Mouse (Mus musculus) monocyte, adult 5-6 weeks (primary cell): ENCODE measurements around the gene Nxnl1. TPM values are rescaled to one million over a fixed set of nuclear protein-coding genes. Genes with fewer than 3 reads are reported as not detected.

Experiments
- ATAC-seq: fragments of 153-309, 156-312 bp; replicated peaks from 2 replicates; pipeline ENCODE4 v1.8.0; 2017; ENCODE audit warnings: mild to moderate bottlenecking; ENCODE audit not compliant: low TSS enrichment, insufficient number of reproducible peaks, severe bottlenecking, poor library complexity, low FRiP score
- total RNA-seq: library from RNA; stranded (forward); fragments of 200-1000, 200-491, 200-594 nt; gene quantifications from 3 replicates; pipeline ENCODE4 v1.2.3, GENCODE M21; 2017

The Nxnl1 gene
- total RNA-seq, 1 experiment from 2014 or later, result not detected

- no peak for ATAC-seq
Observed at GRCm38 (mm10) chr8:71591017-71591416, 24.6 kb upstream of the Nxnl1 start.

- ATAC-seq, result no peak
Observed at GRCm38 (mm10) chr8:71588762-71589161, 22.4 kb upstream of the Nxnl1 start.

- peak; percentile 35 for ATAC-seq
Observed at GRCm38 (mm10) chr8:71586891-71587290, 20.5 kb upstream of the Nxnl1 start.

- ATAC-seq, result no peak
Observed at GRCm38 (mm10) chr8:71580201-71580600, 13.8 kb upstream of the Nxnl1 start.

- ATAC-seq, result no peak
Observed at GRCm38 (mm10) chr8:71579476-71579875, 13.1 kb upstream of the Nxnl1 start.

- no peak for ATAC-seq
Observed at GRCm38 (mm10) chr8:71579009-71579408, 12.6 kb upstream of the Nxnl1 start.

GRCm38 (mm10) chr8:71577856-71578387, 11.5 kb upstream of the Nxnl1 start:
- no peak for ATAC-seq

- no peak for ATAC-seq
Observed at GRCm38 (mm10) chr8:71575020-71575419, 8.6 kb upstream of the Nxnl1 start.

- ATAC-seq, result no peak
Observed at GRCm38 (mm10) chr8:71574426-71574825, 8.0 kb upstream of the Nxnl1 start.

- no peak for ATAC-seq
Observed at GRCm38 (mm10) chr8:71572847-71573633, 6.6 kb upstream of the Nxnl1 start.

- ATAC-seq, result no peak
Observed at GRCm38 (mm10) chr8:71572077-71572476, 5.7 kb upstream of the Nxnl1 start.

GRCm38 (mm10) chr8:71570291-71570954, 4.0 kb upstream of the Nxnl1 start:
- peak; percentile 74 for ATAC-seq

- ATAC-seq, result peak; percentile 52
Observed at GRCm38 (mm10) chr8:71569366-71570290, 3.2 kb upstream of the Nxnl1 start.

- ATAC-seq, result no peak
Observed at GRCm38 (mm10) chr8:71568941-71569340, 2.5 kb upstream of the Nxnl1 start.

- no peak for ATAC-seq
Observed at GRCm38 (mm10) chr8:71568387-71568937, 2.1 kb upstream of the Nxnl1 start, which contains the start of gene Slc27a1. Gene Slc27a1 (plus strand): TSS chr8:71568882.

- no peak for ATAC-seq
Observed at GRCm38 (mm10) chr8:71567587-71567986, 1.2 kb upstream of the Nxnl1 start.

GRCm38 (mm10) chr8:71563992-71564391, 2.4 kb downstream of the Nxnl1 start:
- no peak for ATAC-seq

- ATAC-seq, result peak; percentile 44; the same call in 1 of the 2 replicates
Observed at GRCm38 (mm10) chr8:71562751-71563150, 3.6 kb downstream of the Nxnl1 start.
